Mouse (Mus musculus): ENCODE results near the gene Pbrm1.

The Pbrm1 gene

GRCm38 (mm10) chr14:31079313-31080028 lies 60.5 kb downstream of the Pbrm1 start:
- no peak for DNase-seq (ENCODE audit: low spot score)

- no peak for DNase-seq (ENCODE audit: low spot score)
These were observed 62.2 kb downstream of the Pbrm1 start for GRCm38 (mm10) chr14:31081147-31081546.

- DNase-seq (ENCODE audit: low spot score): no peak
These were observed 68.5 kb downstream of the Pbrm1 start for GRCm38 (mm10) chr14:31087433-31087832.

- no peak for DNase-seq (ENCODE audit: low spot score)
These were observed 69.6 kb downstream of the Pbrm1 start for GRCm38 (mm10) chr14:31088515-31088914.

- no peak for DNase-seq (ENCODE audit: low spot score)
These were observed 71.0 kb downstream of the Pbrm1 start for GRCm38 (mm10) chr14:31089918-31090317.

- DNase-seq (ENCODE audit: low spot score): no peak
These were observed 86.2 kb downstream of the Pbrm1 start for GRCm38 (mm10) chr14:31105156-31105555.

- DNase-seq (ENCODE audit: low spot score): no peak
These were observed 91.7 kb downstream of the Pbrm1 start for GRCm38 (mm10) chr14:31110613-31111012.

GRCm38 (mm10) chr14:31112187-31112586 lies 93.2 kb downstream of the Pbrm1 start:
- DNase-seq (ENCODE audit: low spot score): no peak

GRCm38 (mm10) chr14:31114011-31114410 lies 95.1 kb downstream of the Pbrm1 start:
- DNase-seq (ENCODE audit: low spot score): no peak

GRCm38 (mm10) chr14:31115522-31115921 lies 96.6 kb downstream of the Pbrm1 start:
- no peak for DNase-seq (ENCODE audit: low spot score)

- DNase-seq (ENCODE audit: low spot score): no peak
These were observed 106.5 kb downstream of the Pbrm1 start for GRCm38 (mm10) chr14:31125106-31126075.

- DNase-seq (ENCODE audit: low spot score): no peak
These were observed 107.9 kb downstream of the Pbrm1 start for GRCm38 (mm10) chr14:31126826-31127225.

- no peak for DNase-seq (ENCODE audit: low spot score)
These were observed 109.3 kb downstream of the Pbrm1 start for GRCm38 (mm10) chr14:31128101-31128825.

- peak; percentile 97 for DNase-seq (ENCODE audit: low spot score)
These were observed 109.9 kb downstream of the Pbrm1 start, which contains the start of gene Smim4 for GRCm38 (mm10) chr14:31128826-31129219. Gene Smim4 (minus strand): TSS chr14:31128956.

GRCm38 (mm10) chr14:31129326-31130235 lies 110.6 kb downstream of the Pbrm1 start:
- no peak for DNase-seq (ENCODE audit: low spot score)

- DNase-seq (ENCODE audit: low spot score): no peak
These were observed 111.6 kb downstream of the Pbrm1 start, which contains the start of gene Nt5dc2 for GRCm38 (mm10) chr14:31130236-31131220. Gene Nt5dc2 (plus strand): TSS chr14:31131053.

GRCm38 (mm10) chr14:31131272-31131821 lies 112.4 kb downstream of the Pbrm1 start:
- DNase-seq (ENCODE audit: low spot score): no peak

- no peak for DNase-seq (ENCODE audit: low spot score)
These were observed 113.1 kb downstream of the Pbrm1 start for GRCm38 (mm10) chr14:31132031-31132430.

- no peak for DNase-seq (ENCODE audit: low spot score)
These were observed 113.6 kb downstream of the Pbrm1 start for GRCm38 (mm10) chr14:31132491-31132975.

Data from left cerebral cortex, adult 11 months (tissue).